Mouse (Mus musculus) kidney, adult 2 months (tissue): ENCODE results near the gene Apeh.
"Not testable (repeated sequence)": the region's sequence is repeated elsewhere in the genome, so short reads cannot be mapped to it uniquely, and the experiment has no call there.

Experiments used
- CTCF ChIP-seq: fragments of 200-500 bp; conservative IDR thresholded peaks from 2 replicates; pipeline ENCODE4 v1.5.1; 2011; ENCODE audit warnings: low read depth, mild to moderate bottlenecking, control low read depth, low read length, moderate library complexity, mixed read lengths; ENCODE audit not compliant: insufficient read depth, insufficient read length
- POLR2A ChIP-seq: fragments of 200-500 bp; IDR thresholded peaks from one replicate; pipeline ENCODE4 v1.6.1; 2011; ENCODE audit warnings: low read depth, low read length, control low read depth

DNA sequence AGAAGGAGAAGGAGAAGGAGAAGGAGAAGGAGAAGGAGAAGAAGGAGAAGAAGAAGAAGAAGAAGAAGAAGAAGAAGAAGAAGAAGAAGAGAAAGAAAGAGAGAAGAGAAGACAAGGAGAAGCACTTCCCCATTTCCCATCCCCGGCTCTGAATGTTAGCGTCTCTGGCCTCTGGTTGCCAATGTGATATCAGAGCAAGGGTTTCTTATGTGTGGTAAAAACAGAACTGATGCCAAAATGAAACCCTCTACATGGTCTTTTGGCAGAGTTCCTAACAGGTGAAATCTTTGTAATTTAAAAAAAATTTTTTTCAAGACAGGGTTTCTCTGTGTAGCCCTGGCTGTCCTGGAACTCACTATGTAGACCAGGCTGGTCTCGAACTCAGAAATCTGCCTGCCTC, 41.3 kb upstream of the Apeh start:
- TF ChIP-seq CTCF, POLR2A: not testable (repeated sequence)
